ENCODE assay signal across 9 mouse cellular contexts in genomic region chr19:4113186-4113805, GRCm38 (mm10). TPM values are rescaled to one million over a fixed set of nuclear protein-coding genes. Genes with fewer than 3 reads are reported as not detected.
A peak's percentile ranks its signal among the peaks of the same experiment; 100 is the strongest.
DNase-seq lines count a peak whose midpoint lies in the region; ATAC-seq lines count a peak whose summit lies in the region.
"Had no signal": no experiment of that assay in that cellular context is flagged by ENCODE, and none has a peak within 500 bp of the region (broad histone marks: within the 10 kb centered on the region; RNA-seq: fewer than 3 reads in every experiment).

No protein-coding gene starts in this region.

- no peak overlapping the region for H3K4me3 ChIP-seq in hindbrain, embryonic 13.5 days
- no peak overlapping the region for H3K4me3 ChIP-seq in hindbrain, embryonic 12.5 days
- H3K4me3 ChIP-seq in heart, embryonic 14.5 days (ENCODE audit: control insufficient read depth in 1 of 2, insufficient read depth in 1 of 2, low read depth in 1 of 2, low read length in 2 of 2) = no peak overlapping the region
- peak overlapping the region; percentile 12; the same call in 1 of the 2 replicates for H3K4me3 ChIP-seq in liver, embryonic 15.5 days (replicated peaks)
- H3K4me3 ChIP-seq in forebrain, embryonic 15.5 days = no peak overlapping the region

- 81% methylated on average over 13 of the region's 13 CpGs for WGBS in hindbrain, embryonic 13.5 days
- 86% methylated on average over 13 of the region's 13 CpGs for WGBS in hindbrain, embryonic 12.5 days
- 54% methylated on average over 13 of the region's 13 CpGs for WGBS in heart, embryonic 14.5 days
- 25% methylated on average over 13 of the region's 13 CpGs for WGBS in liver, embryonic 15.5 days (ENCODE audit: insufficient replicate concordance)
- WGBS in forebrain, embryonic 15.5 days = 78% methylated on average over 13 of the region's 13 CpGs

- DNase-seq in layer of hippocampus, adult 11-12 months (ENCODE audit: low spot score) = peak; percentile 89
- DNase-seq in right cerebral cortex, postnatal 14 days = peak; percentile 81

- no peaks in the 10 kb centered on the region for H3K27me3 ChIP-seq in hindbrain, embryonic 13.5 days
- H3K27me3 ChIP-seq in hindbrain, embryonic 12.5 days = no peaks in the 10 kb centered on the region
- no peaks in the 10 kb centered on the region for H3K27me3 ChIP-seq in heart, embryonic 14.5 days (ENCODE audit: control insufficient read depth, insufficient read depth, low read length)
- H3K27me3 ChIP-seq in liver, embryonic 15.5 days = no peaks in the 10 kb centered on the region
- H3K27me3 ChIP-seq in forebrain, embryonic 15.5 days = no peaks in the 10 kb centered on the region

- H3K4me2 ChIP-seq in hindbrain, embryonic 13.5 days = no peak overlapping the region
- no peak overlapping the region for H3K4me2 ChIP-seq in hindbrain, embryonic 12.5 days (replicated peaks)
- no peak overlapping the region for H3K4me2 ChIP-seq in heart, embryonic 14.5 days (ENCODE audit: low read length)
- H3K4me2 ChIP-seq in liver, embryonic 15.5 days = peak overlapping the region; percentile 56
- H3K4me2 ChIP-seq in forebrain, embryonic 15.5 days (replicated peaks) = no peak overlapping the region

- H3K36me3 ChIP-seq in hindbrain, embryonic 13.5 days = peaks cover 99% of the 10 kb centered on the region
- peaks cover 69% of the 10 kb centered on the region for H3K36me3 ChIP-seq in hindbrain, embryonic 12.5 days
- H3K36me3 ChIP-seq in heart, embryonic 14.5 days (ENCODE audit: control insufficient read depth, insufficient read depth, low read length) = peaks cover 90% of the 10 kb centered on the region
- H3K36me3 ChIP-seq in liver, embryonic 15.5 days (replicated peaks) = peaks cover 62% of the 10 kb centered on the region
- H3K36me3 ChIP-seq in forebrain, embryonic 15.5 days = peaks cover 35% of the 10 kb centered on the region

- no peaks in the 10 kb centered on the region for H3K9me3 ChIP-seq in hindbrain, embryonic 13.5 days
- no peaks in the 10 kb centered on the region for H3K9me3 ChIP-seq in hindbrain, embryonic 12.5 days (replicated peaks)
- no peaks in the 10 kb centered on the region for H3K9me3 ChIP-seq in heart, embryonic 14.5 days (ENCODE audit: control insufficient read depth, low read length)
- H3K9me3 ChIP-seq in liver, embryonic 15.5 days (replicated peaks) = no peaks in the 10 kb centered on the region
- no peaks in the 10 kb centered on the region for H3K9me3 ChIP-seq in forebrain, embryonic 15.5 days

- no peak overlapping the region for H3K27ac ChIP-seq in hindbrain, embryonic 13.5 days
- no peak overlapping the region; the same call in 1 of the 2 replicates for H3K27ac ChIP-seq in hindbrain, embryonic 12.5 days
- peak overlapping the region; percentile 23 to 69; a peak in 2 of 4 replicates for H3K27ac ChIP-seq in heart, embryonic 14.5 days (replicated peaks in 1 of 2; ENCODE audit: control insufficient read depth in 1 of 2, insufficient read depth in 1 of 2, low read depth in 2 of 2, low read length in 2 of 2)
- H3K27ac ChIP-seq in liver, embryonic 15.5 days (replicated peaks) = peak overlapping the region; percentile 66
- no peak overlapping the region for H3K27ac ChIP-seq in forebrain, embryonic 15.5 days (replicated peaks)

- no peaks in the 10 kb centered on the region; the same call in 1 of the 2 replicates for H3K4me1 ChIP-seq in hindbrain, embryonic 13.5 days (replicated peaks)
- H3K4me1 ChIP-seq in hindbrain, embryonic 12.5 days = no peaks in the 10 kb centered on the region
- peaks cover 7 to 16% of the 10 kb centered on the region in 2 experiments; a peak in 3 of 4 replicates for H3K4me1 ChIP-seq in heart, embryonic 14.5 days (ENCODE audit: control insufficient read depth in 2 of 2, insufficient read depth in 2 of 2, low read length in 2 of 2)
- H3K4me1 ChIP-seq in liver, embryonic 15.5 days (replicated peaks) = peaks cover 31% of the 10 kb centered on the region
- 0 out of 2 replicates have a peak, but pooled peaks cover 3% of the 10 kb centered on the region for H3K4me1 ChIP-seq in forebrain, embryonic 15.5 days

- ATAC-seq in hindbrain, embryonic 13.5 days (ENCODE audit: low FRiP score) = peak; percentile 14; the same call in 1 of the 2 replicates
- no peak for ATAC-seq in hindbrain, embryonic 12.5 days (ENCODE audit: low FRiP score)
- peak; percentile 92 for ATAC-seq in common myeloid progenitor, adult 5-6 weeks (replicated peaks; ENCODE audit: low read depth, poor library complexity, severe bottlenecking)
- ATAC-seq in heart, embryonic 14.5 days (ENCODE audit: insufficient number of reproducible peaks, insufficient read depth, low FRiP score, low read depth) = peak; percentile 33; the same call in 1 of the 2 replicates
- peak; percentile 72 for ATAC-seq in liver, embryonic 15.5 days (ENCODE audit: insufficient read depth)
- no peak for ATAC-seq in forebrain, embryonic 15.5 days (replicated peaks)

- 0 out of 2 replicates have a peak overlapping the region, but pooled peaks have one; percentile 8 for H3K9ac ChIP-seq in hindbrain, embryonic 13.5 days
- no peak overlapping the region for H3K9ac ChIP-seq in hindbrain, embryonic 12.5 days
- peak overlapping the region; percentile 38; the same call in 1 of the 2 replicates for H3K9ac ChIP-seq in heart, embryonic 14.5 days (ENCODE audit: low read length)
- peak overlapping the region; percentile 15 for H3K9ac ChIP-seq in liver, embryonic 15.5 days
- no peak overlapping the region for H3K9ac ChIP-seq in forebrain, embryonic 15.5 days (replicated peaks)

RNA-seq across cellular contexts. Expression of gene Aip, which starts 12.4 kb away (rescaled TPM):
- 90.3 and 91.7 TPM in 2 replicates for polyA plus RNA-seq in hindbrain, embryonic 13.5 days (2015; fragmentation: Nextera tagmentation; extraction: Ambion mirVana)
- 68.8 and 71.3 TPM in 2 replicates for polyA plus RNA-seq in hindbrain, embryonic 12.5 days (2016; fragmentation: Nextera tagmentation; extraction: Ambion mirVana)
- 20.6 and 55.9 TPM in 2 replicates for total RNA-seq in common myeloid progenitor, adult 5-6 weeks (2017)
- polyA plus RNA-seq in heart, embryonic 14.5 days (2014; fragmentation: Nextera tagmentation; extraction: Ambion mirVana) = 87.3 and 100 TPM in 2 replicates
- 35.8 and 38.3 TPM in 2 replicates for polyA plus RNA-seq in liver, embryonic 15.5 days (2015; fragmentation: Nextera tagmentation; extraction: Ambion mirVana)
- polyA plus RNA-seq in forebrain, embryonic 15.5 days (2015; fragmentation: Nextera tagmentation; extraction: Ambion mirVana) = 90.1 and 92.5 TPM in 2 replicates

RNA-seq across cellular contexts. Expression of gene Pitpnm1, which starts 13.5 kb away (rescaled TPM):
- 43.3 and 48.5 TPM in 2 replicates for polyA plus RNA-seq in hindbrain, embryonic 13.5 days (2015; fragmentation: Nextera tagmentation; extraction: Ambion mirVana)
- polyA plus RNA-seq in hindbrain, embryonic 12.5 days (2016; fragmentation: Nextera tagmentation; extraction: Ambion mirVana) = 19.6 and 24.4 TPM in 2 replicates
- 8.6 and 9.0 TPM in 2 replicates for total RNA-seq in common myeloid progenitor, adult 5-6 weeks (2017)
- 17.3 TPM in 2 replicates for polyA plus RNA-seq in heart, embryonic 14.5 days (2014; fragmentation: Nextera tagmentation; extraction: Ambion mirVana)
- 6.0 and 7.9 TPM in 2 replicates for polyA plus RNA-seq in liver, embryonic 15.5 days (2015; fragmentation: Nextera tagmentation; extraction: Ambion mirVana)
- polyA plus RNA-seq in forebrain, embryonic 15.5 days (2015; fragmentation: Nextera tagmentation; extraction: Ambion mirVana) = 40.7 and 47.2 TPM in 2 replicates

RNA-seq across cellular contexts. Expression of gene Cdk2ap2, which starts 16.3 kb away (rescaled TPM):
- polyA plus RNA-seq in hindbrain, embryonic 13.5 days (2015; fragmentation: Nextera tagmentation; extraction: Ambion mirVana) = 79.8 and 81.0 TPM in 2 replicates
- polyA plus RNA-seq in hindbrain, embryonic 12.5 days (2016; fragmentation: Nextera tagmentation; extraction: Ambion mirVana) = 65.6 and 76.9 TPM in 2 replicates
- 20.3 and 22.3 TPM in 2 replicates for total RNA-seq in common myeloid progenitor, adult 5-6 weeks (2017)
- polyA plus RNA-seq in heart, embryonic 14.5 days (2014; fragmentation: Nextera tagmentation; extraction: Ambion mirVana) = 62.5 and 63.8 TPM in 2 replicates
- 115 and 127 TPM in 2 replicates for polyA plus RNA-seq in liver, embryonic 15.5 days (2015; fragmentation: Nextera tagmentation; extraction: Ambion mirVana)
- 82.1 and 83.2 TPM in 2 replicates for polyA plus RNA-seq in forebrain, embryonic 15.5 days (2015; fragmentation: Nextera tagmentation; extraction: Ambion mirVana)

RNA-seq across cellular contexts. Expression of gene Gpr152, which starts 26.3 kb away (rescaled TPM):
- polyA plus RNA-seq in hindbrain, embryonic 13.5 days (2015; fragmentation: Nextera tagmentation; extraction: Ambion mirVana) = not detected in 2 replicates
- 0.05 TPM in 1 of 2 replicates, not detected in the other for polyA plus RNA-seq in hindbrain, embryonic 12.5 days (2016; fragmentation: Nextera tagmentation; extraction: Ambion mirVana)
- not detected in 2 replicates for total RNA-seq in common myeloid progenitor, adult 5-6 weeks (2017)
- polyA plus RNA-seq in heart, embryonic 14.5 days (2014; fragmentation: Nextera tagmentation; extraction: Ambion mirVana) = not detected in 2 replicates
- polyA plus RNA-seq in liver, embryonic 15.5 days (2015; fragmentation: Nextera tagmentation; extraction: Ambion mirVana) = not detected in 2 replicates
- not detected in 2 replicates for polyA plus RNA-seq in forebrain, embryonic 15.5 days (2015; fragmentation: Nextera tagmentation; extraction: Ambion mirVana)
- polyA plus RNA-seq: large intestine, adult 2 months had no signal

RNA-seq across cellular contexts. Expression of gene Cabp4, which starts 30.5 kb away (rescaled TPM):
- polyA plus RNA-seq in hindbrain, embryonic 13.5 days (2015; fragmentation: Nextera tagmentation; extraction: Ambion mirVana) = 0.29 and 0.30 TPM in 2 replicates
- 0.16 and 0.39 TPM in 2 replicates for polyA plus RNA-seq in hindbrain, embryonic 12.5 days (2016; fragmentation: Nextera tagmentation; extraction: Ambion mirVana)
- not detected in 2 replicates for total RNA-seq in common myeloid progenitor, adult 5-6 weeks (2017)
- not detected in 2 replicates for polyA plus RNA-seq in heart, embryonic 14.5 days (2014; fragmentation: Nextera tagmentation; extraction: Ambion mirVana)
- polyA plus RNA-seq in liver, embryonic 15.5 days (2015; fragmentation: Nextera tagmentation; extraction: Ambion mirVana) = 0.13 TPM in 2 replicates
- polyA plus RNA-seq in forebrain, embryonic 15.5 days (2015; fragmentation: Nextera tagmentation; extraction: Ambion mirVana) = 0.10 and 0.15 TPM in 2 replicates

Comparison
In these comparisons a context has a peak if more than half of its experiments do, and no peak if none do; other contexts are left out.
1. ATAC-seq: peak in hindbrain, embryonic 13.5 days (single experiment), common myeloid progenitor, adult 5-6 weeks (single experiment), heart, embryonic 14.5 days (single experiment) and liver, embryonic 15.5 days (single experiment); none in hindbrain, embryonic 12.5 days (single experiment) and forebrain, embryonic 15.5 days (single experiment).
2. H3K9ac ChIP-seq: peak in hindbrain, embryonic 13.5 days (single experiment), heart, embryonic 14.5 days (single experiment) and liver, embryonic 15.5 days (single experiment); none in hindbrain, embryonic 12.5 days (single experiment) and forebrain, embryonic 15.5 days (single experiment).
3. H3K27ac ChIP-seq: peak in heart, embryonic 14.5 days (2 of 2) and liver, embryonic 15.5 days (single experiment); none in hindbrain, embryonic 13.5 days (single experiment), hindbrain, embryonic 12.5 days (single experiment) and forebrain, embryonic 15.5 days (single experiment).